Mouse (Mus musculus) adipose tissue, adult 10 weeks (tissue): ENCODE results near the gene Camkk2. TPM values are rescaled to one million over a fixed set of nuclear protein-coding genes. Genes with fewer than 3 reads are reported as not detected.

Experiments used
- polyA plus RNA-seq: library from polyadenylated mRNA; stranded (reverse); fragments of 350-450 nt; fragmentation: Illumina TruSeq; extraction: RNeasy Lipid Tissue Mini Kit (QIAGEN cat#74804); gene quantifications from one replicate; pipeline ENCODE4 v1.2.3, GENCODE M21; 2014; ENCODE audit warnings: low read depth, low replicate concordance

Gene Camkk2
- 12.5 TPM for polyA plus RNA-seq

DNA sequence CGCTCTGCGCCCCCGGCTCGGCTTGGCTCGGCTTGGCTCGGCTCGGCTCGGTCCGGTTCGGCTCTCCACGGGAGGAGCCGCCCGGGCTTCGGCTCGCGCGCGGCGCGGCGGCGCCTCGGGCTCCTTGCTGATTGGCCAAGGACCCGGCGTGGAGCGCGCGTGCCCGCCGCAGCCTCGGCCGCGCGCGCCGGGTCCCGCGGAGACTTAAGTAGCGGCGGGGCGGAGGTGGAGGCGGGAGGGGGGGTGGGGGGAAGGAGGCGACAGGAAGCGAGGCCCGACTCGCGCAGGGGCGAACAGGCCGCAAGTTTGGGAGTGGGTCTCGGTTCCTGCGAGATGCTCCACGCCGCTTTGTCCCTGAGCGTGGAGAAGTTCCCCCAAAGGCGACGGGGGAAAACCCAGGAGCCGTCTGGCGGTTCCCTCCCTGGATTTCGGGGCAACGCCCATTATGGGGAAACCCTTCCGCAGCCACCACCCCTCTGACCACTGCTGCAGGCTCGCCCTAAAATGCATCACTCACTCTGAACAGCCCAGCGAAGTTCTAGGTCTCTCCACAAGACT is at the start of gene Camkk2:
Camkk2 (minus strand) TSS at position 133 of the 558 bp plus-strand sequence.

DNA sequence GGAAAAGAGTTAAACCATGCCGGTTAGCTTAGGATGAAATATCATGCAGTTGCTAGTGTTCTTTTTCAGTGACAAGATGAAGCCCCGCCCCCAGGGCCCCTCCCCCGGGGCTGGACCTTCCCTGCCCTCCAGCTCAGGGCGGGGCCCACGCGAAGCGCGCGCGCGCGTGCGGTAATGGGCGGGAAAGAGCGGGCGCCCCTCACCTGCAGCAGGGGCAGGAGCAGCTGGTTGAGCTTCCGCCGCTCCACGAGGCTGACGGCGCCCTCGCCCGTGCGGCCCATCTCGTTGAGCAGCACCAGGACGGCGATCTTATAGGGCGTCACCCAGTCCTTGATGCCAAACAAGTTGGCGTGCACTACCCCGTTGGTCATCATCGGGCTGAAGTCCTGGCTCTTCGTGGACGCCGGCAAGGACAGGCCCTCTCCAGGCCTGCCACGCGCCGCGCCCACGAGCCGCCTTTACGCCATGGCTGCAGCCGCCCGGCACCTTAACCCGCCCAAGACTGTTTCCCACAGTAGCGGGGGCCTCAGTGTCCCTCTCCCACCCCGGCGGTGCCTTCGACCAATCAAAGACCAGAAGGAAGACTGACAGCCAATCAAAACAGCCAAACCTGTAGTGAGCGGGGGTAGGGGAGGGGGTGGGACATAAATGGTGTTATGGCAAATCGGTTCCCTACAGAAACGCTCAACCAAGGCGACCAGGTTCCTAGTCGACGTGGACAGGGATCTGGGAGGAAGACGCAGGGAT is 41.7 kb upstream of the Camkk2 start, which contains the start of gene Anapc5:
Anapc5 (minus strand) TSS at position 563 of the 747 bp plus-strand sequence.

DNA sequence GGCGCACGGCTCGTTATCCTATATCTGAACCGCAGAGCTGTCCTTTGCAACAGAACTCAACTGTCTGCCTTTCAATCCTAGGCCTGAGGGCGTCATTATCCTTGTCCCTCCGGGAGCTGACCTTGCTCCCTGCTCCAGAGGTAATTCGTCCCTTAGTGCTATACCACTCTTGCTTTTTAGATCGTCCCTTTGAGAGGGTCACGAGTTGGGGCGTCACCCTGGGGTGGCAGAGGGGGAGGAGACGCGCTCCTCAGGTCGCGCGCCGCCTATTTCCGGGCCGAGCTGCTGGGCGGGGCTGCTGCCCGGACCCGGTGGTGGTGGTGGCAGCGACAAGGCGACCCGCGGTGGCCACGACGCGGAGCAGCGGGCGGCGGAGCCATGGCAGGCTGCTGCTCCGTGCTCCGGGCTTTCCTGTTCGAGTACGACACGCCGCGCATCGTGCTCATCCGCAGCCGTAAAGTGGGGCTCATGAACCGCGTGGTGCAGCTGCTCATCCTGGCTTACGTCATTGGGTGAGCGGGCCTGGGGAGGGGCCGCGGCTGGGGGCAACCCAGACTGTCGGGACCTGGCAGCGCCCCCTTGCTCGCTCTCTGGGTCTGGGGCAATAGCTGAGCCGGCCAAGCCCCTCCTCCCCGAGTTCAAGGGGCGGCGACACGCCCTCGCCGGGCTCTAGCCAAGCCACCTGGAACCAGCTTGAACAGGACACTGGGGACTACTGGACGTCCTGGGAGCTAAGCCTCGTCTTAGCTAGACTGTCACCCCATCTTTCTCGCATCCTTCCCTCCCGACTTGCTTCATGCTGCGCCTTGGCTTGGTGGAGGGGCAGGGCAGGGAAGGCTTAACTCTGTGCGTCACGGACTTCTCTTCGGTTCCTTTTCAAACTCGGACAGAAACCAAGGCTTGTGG is 71.7 kb downstream of the Camkk2 start, which contains the start of gene P2rx4:
P2rx4 (plus strand) TSS at position 269 of the 906 bp plus-strand sequence.

Other genes with a start within 250 kb of the Camkk2 start
- 17.1 TPM for gene Ift81, start 164.9 kb downstream of the Camkk2 start, polyA plus RNA-seq
- gene P2rx7, start 135.5 kb downstream of the Camkk2 start, polyA plus RNA-seq: 11.0 TPM
- 38.4 TPM for gene P2rx4, start 71.9 kb downstream of the Camkk2 start, polyA plus RNA-seq
- gene Anapc5, start 41.9 kb upstream of the Camkk2 start, polyA plus RNA-seq: 196 TPM
- 18.8 TPM for gene Rnf34, start 70.6 kb upstream of the Camkk2 start, polyA plus RNA-seq
- gene Kdm2b, start 210.4 kb upstream of the Camkk2 start, polyA plus RNA-seq: 17.7 TPM
- gene Orai1, start 235.7 kb upstream of the Camkk2 start, polyA plus RNA-seq: 14.2 TPM